In the genomic region with DNA sequence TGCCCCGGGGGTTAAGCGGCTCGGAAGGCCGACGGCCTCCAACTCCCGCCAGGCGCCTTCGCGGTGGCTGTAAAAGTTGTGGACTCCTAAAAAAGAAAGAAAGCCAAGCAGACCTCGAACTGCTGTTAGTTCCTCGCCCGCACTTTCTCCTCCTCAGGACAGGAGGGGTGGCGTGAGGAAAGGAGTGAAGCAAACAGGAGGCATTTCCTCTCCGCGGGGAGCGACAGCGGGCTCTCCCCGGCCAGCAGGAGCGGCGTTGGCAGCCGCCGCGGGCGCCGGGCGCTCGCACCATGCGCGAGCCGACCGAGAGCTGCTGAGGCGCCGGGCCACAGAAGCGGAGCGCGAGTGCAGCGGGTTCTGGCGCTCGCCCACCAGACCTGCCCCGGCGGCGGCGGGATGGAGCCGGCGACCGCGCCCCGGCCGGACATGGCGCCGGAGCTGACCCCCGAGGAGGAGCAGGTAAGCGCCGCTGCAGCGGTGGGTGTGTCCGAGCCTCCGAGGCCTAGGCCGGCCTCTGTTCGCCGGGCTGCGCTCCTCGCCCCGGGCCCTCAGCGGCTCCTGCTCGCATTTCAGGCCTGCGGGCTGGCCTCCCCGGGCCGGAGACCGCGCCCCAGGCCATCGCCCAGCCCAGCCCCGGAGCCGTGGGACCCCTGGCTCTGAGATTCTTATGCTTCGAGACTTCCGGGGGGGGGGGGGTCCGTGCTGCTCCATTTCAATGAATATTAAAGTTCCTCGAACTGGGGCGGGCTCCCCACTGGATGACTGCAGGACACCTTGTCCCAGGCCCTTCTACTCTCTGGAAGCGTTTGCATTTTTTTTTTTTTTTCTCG, we compare ENCODE assay signal across 8 mouse cellular contexts. TPM values are rescaled to one million over a fixed set of nuclear protein-coding genes. Genes with fewer than 3 reads are reported as not detected.
A peak's percentile ranks its signal among the peaks of the same experiment; 100 is the strongest.
DNase-seq lines count a peak whose midpoint lies in the region; ATAC-seq and TF ChIP-seq lines count a peak whose summit lies in the region.

No protein-coding gene starts in this region.

- peak overlapping the region; percentile 84 for H3K4me2 ChIP-seq in intestine, embryonic 16.5 days (ENCODE audit: low read depth, low read length)
- peak overlapping the region; percentile 61 for H3K4me2 ChIP-seq in limb, embryonic 15.5 days
- peak overlapping the region; percentile 57 for H3K4me2 ChIP-seq in midbrain, postnatal 0 days (ENCODE audit: low read depth, low read length, poor library complexity, severe bottlenecking)
- peak overlapping the region; percentile 82 for H3K4me2 ChIP-seq in stomach, embryonic 14.5 days (replicated peaks; ENCODE audit: low read depth, low read length)

- H3K27ac ChIP-seq in intestine, embryonic 16.5 days (ENCODE audit: low read length) = peak overlapping the region; percentile 95
- H3K27ac ChIP-seq in limb, embryonic 15.5 days = peak overlapping the region; percentile 97
- H3K27ac ChIP-seq in midbrain, postnatal 0 days (ENCODE audit: low read depth, low read length) = peak overlapping the region; percentile 89
- H3K27ac ChIP-seq in stomach, embryonic 14.5 days (ENCODE audit: low read length) = peak overlapping the region; percentile 97

- no peaks in the 10 kb centered on the region for H3K9me3 ChIP-seq in intestine, embryonic 16.5 days (ENCODE audit: control insufficient read depth, low read length)
- no peaks in the 10 kb centered on the region for H3K9me3 ChIP-seq in limb, embryonic 15.5 days
- H3K9me3 ChIP-seq in midbrain, postnatal 0 days (ENCODE audit: low read length) = no peaks in the 10 kb centered on the region
- H3K9me3 ChIP-seq in stomach, embryonic 14.5 days (ENCODE audit: control insufficient read depth, low read depth, low read length) = no peaks in the 10 kb centered on the region

- peak overlapping the region; percentile 87 for H3K4me3 ChIP-seq in intestine, embryonic 16.5 days (ENCODE audit: low read length)
- peak overlapping the region; percentile 88 for H3K4me3 ChIP-seq in limb, embryonic 15.5 days
- H3K4me3 ChIP-seq in midbrain, postnatal 0 days (ENCODE audit: low read depth, low read length) = peak overlapping the region; percentile 72
- H3K4me3 ChIP-seq in stomach, embryonic 14.5 days (ENCODE audit: low read depth, low read length) = peak overlapping the region; percentile 88

- H3K27me3 ChIP-seq in intestine, embryonic 16.5 days (replicated peaks; ENCODE audit: control insufficient read depth, insufficient read depth, low read length) = no peaks in the 10 kb centered on the region
- H3K27me3 ChIP-seq in limb, embryonic 15.5 days = no peaks in the 10 kb centered on the region
- H3K27me3 ChIP-seq in midbrain, postnatal 0 days (ENCODE audit: insufficient read depth, low read length) = no peaks in the 10 kb centered on the region
- H3K27me3 ChIP-seq in stomach, embryonic 14.5 days (ENCODE audit: control insufficient read depth, insufficient read depth, low read length) = no peaks in the 10 kb centered on the region

- under 1% methylated on average over 73 of the region's 80 CpGs for WGBS in intestine, embryonic 16.5 days
- WGBS in limb, embryonic 15.5 days = under 1% methylated on average over 66 of the region's 80 CpGs
- under 1% methylated on average over 62 of the region's 80 CpGs for WGBS in midbrain, postnatal 0 days
- WGBS in stomach, embryonic 14.5 days = under 1% methylated on average over 74 of the region's 80 CpGs

- no peaks in the 10 kb centered on the region for H3K36me3 ChIP-seq in intestine, embryonic 16.5 days (ENCODE audit: control insufficient read depth, insufficient read depth, low read length)
- H3K36me3 ChIP-seq in limb, embryonic 15.5 days = no peaks in the 10 kb centered on the region
- H3K36me3 ChIP-seq in midbrain, postnatal 0 days (ENCODE audit: insufficient read depth, low read length) = no peaks in the 10 kb centered on the region; the same call in 1 of the 2 replicates
- H3K36me3 ChIP-seq in stomach, embryonic 14.5 days (ENCODE audit: control insufficient read depth, insufficient read depth, low read length) = no peaks in the 10 kb centered on the region

- no peak for TF ChIP-seq CTCF in midbrain, postnatal 0 days (IDR thresholded peaks at IDR 0.05)

- peak; percentile 75 for DNase-seq in 3134 (ENCODE audit: extremely low read depth, insufficient read length, low spot score)
- peak; percentile 87 for DNase-seq in adrenal gland, adult 2 months
- peak; percentile 78 for DNase-seq in embryo, embryonic 11 days
- peak; percentile 43 to 72 for DNase-seq in gastrocnemius, postnatal 4 days (ENCODE audit: low spot score in 2 of 2)
- DNase-seq in midbrain, postnatal 0 days (ENCODE audit: low spot score) = peak; percentile 43

- H3K9ac ChIP-seq in intestine, embryonic 16.5 days (ENCODE audit: low read depth, low read length) = peak overlapping the region; percentile 93
- peak overlapping the region; percentile 98 for H3K9ac ChIP-seq in limb, embryonic 15.5 days
- H3K9ac ChIP-seq in midbrain, postnatal 0 days (replicated peaks; ENCODE audit: low read length, poor library complexity, severe bottlenecking) = peak overlapping the region; percentile 98
- H3K9ac ChIP-seq in stomach, embryonic 14.5 days (replicated peaks; ENCODE audit: low read depth, low read length) = peak overlapping the region; percentile 95

- peak; percentile 81 for ATAC-seq in intestine, embryonic 16.5 days
- peak; percentile 68 for ATAC-seq in limb, embryonic 15.5 days (ENCODE audit: insufficient number of reproducible peaks, low FRiP score, low TSS enrichment, low read depth)
- peak; percentile 67 for ATAC-seq in midbrain, postnatal 0 days (ENCODE audit: low FRiP score)
- peak; percentile 70; the same call in 1 of the 2 replicates for ATAC-seq in stomach, embryonic 14.5 days (ENCODE audit: insufficient number of reproducible peaks, insufficient read depth, low FRiP score, low read depth)

- H3K4me1 ChIP-seq in intestine, embryonic 16.5 days (ENCODE audit: control insufficient read depth, insufficient read depth, low read length) = no peaks in the 10 kb centered on the region
- peaks cover 5% of the 10 kb centered on the region; the same call in 1 of the 2 replicates for H3K4me1 ChIP-seq in limb, embryonic 15.5 days
- no peaks in the 10 kb centered on the region for H3K4me1 ChIP-seq in midbrain, postnatal 0 days (ENCODE audit: insufficient read depth, low read length)
- no peaks in the 10 kb centered on the region; the same call in 1 of the 2 replicates for H3K4me1 ChIP-seq in stomach, embryonic 14.5 days (ENCODE audit: control insufficient read depth, insufficient read depth, low read length)

RNA-seq across cellular contexts. Expression of a gene that starts 0.7 kb away (rescaled TPM):
- total RNA-seq in adrenal gland, adult 2 months (2021) = 10 to 100 TPM; 37.2 to 47.6 TPM
- 134 and 145 TPM in 2 replicates for polyA plus RNA-seq in adrenal gland, adult 2 months (2012; rRNA removed)
- total RNA-seq in gastrocnemius, postnatal 4 days (2021) = 10 to 100 TPM; 21.8 to 22.2 TPM
- polyA plus RNA-seq in intestine, embryonic 16.5 days (2015; fragmentation: Nextera tagmentation; extraction: Ambion mirVana) = 8.0 and 8.7 TPM in 2 replicates
- 18.1 and 22.9 TPM in 2 replicates for polyA plus RNA-seq in limb, embryonic 15.5 days (2015; fragmentation: Nextera tagmentation; extraction: Ambion mirVana)
- 44.4 and 52.2 TPM in 2 replicates for total RNA-seq in midbrain, postnatal 0 days (2014; rRNA removed)
- polyA plus RNA-seq in midbrain, postnatal 0 days (2015; fragmentation: Nextera tagmentation; extraction: Ambion mirVana) = 20.5 and 21.5 TPM in 2 replicates
- 28.0 and 32.6 TPM in 2 replicates for polyA plus RNA-seq in stomach, embryonic 14.5 days (2014; fragmentation: Nextera tagmentation; extraction: Ambion mirVana)

RNA-seq across cellular contexts. Expression of a gene that starts 44.7 kb away (rescaled TPM):
- 10 to 100 TPM; 12.0 to 14.3 TPM for total RNA-seq in adrenal gland, adult 2 months (2021)
- 4.0 and 5.8 TPM in 2 replicates for polyA plus RNA-seq in adrenal gland, adult 2 months (2012; rRNA removed)
- 1 to 10 TPM; 8.0 to 8.6 TPM for total RNA-seq in gastrocnemius, postnatal 4 days (2021)
- polyA plus RNA-seq in intestine, embryonic 16.5 days (2015; fragmentation: Nextera tagmentation; extraction: Ambion mirVana) = 12.3 and 12.4 TPM in 2 replicates
- 24.9 and 26.6 TPM in 2 replicates for polyA plus RNA-seq in limb, embryonic 15.5 days (2015; fragmentation: Nextera tagmentation; extraction: Ambion mirVana)
- 12.7 and 16.9 TPM in 2 replicates for total RNA-seq in midbrain, postnatal 0 days (2014; rRNA removed)
- 20.5 and 21.6 TPM in 2 replicates for polyA plus RNA-seq in midbrain, postnatal 0 days (2015; fragmentation: Nextera tagmentation; extraction: Ambion mirVana)
- 19.5 and 21.9 TPM in 2 replicates for polyA plus RNA-seq in stomach, embryonic 14.5 days (2014; fragmentation: Nextera tagmentation; extraction: Ambion mirVana)

RNA-seq across cellular contexts. Expression of a gene that starts 58.1 kb away (rescaled TPM):
- total RNA-seq in adrenal gland, adult 2 months (2021) = 100 to 1,000 TPM in 1 of 2 experiments, 10 to 100 TPM in 1; 68.3 to 104 TPM
- polyA plus RNA-seq in adrenal gland, adult 2 months (2012; rRNA removed) = 445 and 458 TPM in 2 replicates
- 10 to 100 TPM; 50.3 to 53.7 TPM for total RNA-seq in gastrocnemius, postnatal 4 days (2021)
- polyA plus RNA-seq in intestine, embryonic 16.5 days (2015; fragmentation: Nextera tagmentation; extraction: Ambion mirVana) = 60.9 and 67.2 TPM in 2 replicates
- 80.0 and 86.5 TPM in 2 replicates for polyA plus RNA-seq in limb, embryonic 15.5 days (2015; fragmentation: Nextera tagmentation; extraction: Ambion mirVana)
- 131 and 133 TPM in 2 replicates for total RNA-seq in midbrain, postnatal 0 days (2014; rRNA removed)
- polyA plus RNA-seq in midbrain, postnatal 0 days (2015; fragmentation: Nextera tagmentation; extraction: Ambion mirVana) = 77.2 and 80.3 TPM in 2 replicates
- 76.8 and 78.1 TPM in 2 replicates for polyA plus RNA-seq in stomach, embryonic 14.5 days (2014; fragmentation: Nextera tagmentation; extraction: Ambion mirVana)

Comparison
In these comparisons a context has a peak if more than half of its experiments do, and no peak if none do; other contexts are left out.
1. Peak in every context shown above with its lines: DNase-seq, ATAC-seq, H3K4me3 ChIP-seq and H3K27ac ChIP-seq.